Mouse (Mus musculus) urinary bladder, postnatal 10 days (tissue): ENCODE measurements around the gene Helb.

Source experiments
- DNase-seq: peaks from one replicate; pipeline ENCODE4 v3.0.0; 2022; ENCODE audit warnings: low spot score

The Helb gene

GRCm38 (mm10) chr10:120092548-120092947, 20.2 kb downstream of the Helb start:
- DNase-seq = no peak

GRCm38 (mm10) chr10:120077850-120078249, 34.9 kb downstream of the Helb start:
- DNase-seq = no peak

GRCm38 (mm10) chr10:120066319-120066718, 46.5 kb downstream of the Helb start:
- no peak for DNase-seq

DNA sequence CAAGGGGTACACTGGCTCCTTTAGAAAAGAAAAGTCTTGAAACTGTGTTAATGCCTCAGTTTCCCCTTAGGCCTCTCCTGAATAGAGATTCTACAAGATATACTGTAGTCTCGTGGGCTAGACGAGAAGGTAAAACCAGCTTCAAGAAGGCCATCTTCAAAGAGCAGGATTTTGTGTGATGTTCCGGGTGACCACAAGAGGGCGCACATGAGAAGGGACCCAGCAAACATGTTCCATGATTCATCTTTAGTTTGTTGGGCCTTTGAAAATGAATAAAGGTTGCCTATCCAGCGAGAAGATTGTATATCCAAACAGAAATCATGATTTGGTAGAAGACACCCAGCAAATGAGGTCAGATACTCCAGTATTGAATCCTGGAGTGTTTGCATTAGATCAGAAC, 48.4 kb downstream of the Helb start:
- DNase-seq = no peak

DNA sequence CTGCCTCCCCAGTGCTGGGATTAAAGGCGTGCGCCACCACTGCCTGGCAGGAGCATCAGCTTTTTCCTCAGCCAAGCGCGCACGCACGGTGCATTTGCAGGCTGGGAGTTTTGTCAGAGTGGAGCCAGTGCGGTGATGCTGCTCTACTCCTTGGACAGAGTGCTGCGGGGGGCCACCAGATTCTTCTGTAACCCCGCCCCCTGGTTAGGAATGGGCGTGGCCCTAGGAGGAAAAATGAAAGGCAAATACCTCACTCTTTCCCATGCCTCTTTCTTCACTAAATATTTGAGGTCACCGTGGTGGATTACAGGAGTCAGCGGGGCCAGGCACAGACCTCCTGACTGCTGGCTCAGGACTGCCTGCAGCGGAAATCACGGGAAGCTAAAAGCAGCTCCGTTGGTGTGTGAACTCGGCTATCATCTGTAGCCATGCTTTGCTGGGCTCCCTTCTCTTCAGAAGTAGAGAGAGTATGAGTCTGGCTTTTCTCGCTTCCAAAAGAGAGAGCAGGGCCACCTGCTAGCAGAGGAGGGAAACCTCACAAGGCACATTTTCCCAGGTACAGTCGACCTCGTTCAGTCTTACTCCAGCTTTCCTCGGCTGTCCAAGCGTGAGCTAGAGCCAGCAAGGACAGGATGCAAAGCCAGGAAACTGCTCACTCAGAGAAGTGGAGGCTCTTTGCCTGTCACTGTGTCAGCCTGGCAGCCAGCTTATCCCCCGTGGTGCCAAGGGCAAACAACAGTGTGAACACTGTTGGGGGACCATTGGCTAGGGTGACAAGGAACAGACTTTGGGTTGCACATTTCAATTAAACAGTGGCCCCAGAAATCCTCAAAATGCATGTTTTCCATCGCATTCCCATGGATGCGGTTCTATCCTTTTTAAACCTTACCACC, 51.3 kb downstream of the Helb start:
- DNase-seq = no peak

GRCm38 (mm10) chr10:120060579-120061237, 52.1 kb downstream of the Helb start:
- no peak for DNase-seq

DNA sequence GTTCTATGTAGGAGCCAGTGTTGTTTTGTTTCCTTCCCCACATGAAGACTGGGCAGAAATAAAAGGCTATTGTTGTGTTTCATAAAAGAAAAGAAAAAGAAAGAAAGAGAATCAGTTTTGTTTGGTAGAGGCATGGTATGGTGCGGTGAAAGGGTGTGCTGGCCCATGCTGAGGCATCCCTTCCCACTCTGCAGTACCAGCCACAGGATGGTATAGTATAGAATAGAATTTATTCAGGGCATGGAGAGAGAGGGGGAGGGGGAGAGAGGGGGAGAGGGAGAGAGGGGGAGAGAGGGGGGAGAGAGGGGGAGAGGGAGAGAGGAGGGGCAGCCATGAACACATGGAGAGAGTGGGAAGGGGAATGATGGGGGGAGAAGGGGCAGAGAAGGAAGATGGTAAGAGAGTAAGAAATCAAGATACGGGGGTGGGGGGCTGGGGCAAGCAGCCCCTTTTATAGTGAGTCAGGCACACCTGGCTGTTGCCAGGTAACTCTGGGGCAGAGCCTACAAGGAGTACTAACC, 68.0 kb downstream of the Helb start:
- DNase-seq = no peak

GRCm38 (mm10) chr10:120044237-120044636, 68.5 kb downstream of the Helb start:
- DNase-seq = no peak

DNA sequence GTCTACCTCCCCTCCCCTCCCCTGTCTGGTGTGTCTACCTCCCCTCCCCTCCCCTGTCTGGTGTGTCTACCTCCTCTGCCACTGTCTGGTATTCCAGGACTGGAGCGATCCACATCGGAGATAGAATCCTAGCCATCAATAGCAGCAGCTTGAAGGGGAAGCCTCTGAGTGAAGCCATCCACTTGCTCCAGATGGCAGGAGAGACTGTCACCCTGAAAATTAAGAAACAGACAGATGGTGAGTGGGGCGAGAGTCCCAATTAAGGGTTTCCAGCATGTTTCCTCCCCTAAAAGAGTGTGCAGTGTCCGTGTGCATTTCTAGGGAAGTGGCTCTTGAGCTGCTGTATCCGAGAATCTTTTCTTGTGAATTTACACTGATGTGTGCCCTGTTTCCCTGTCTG, 74.6 kb downstream of the Helb start:
- no peak for DNase-seq

DNA sequence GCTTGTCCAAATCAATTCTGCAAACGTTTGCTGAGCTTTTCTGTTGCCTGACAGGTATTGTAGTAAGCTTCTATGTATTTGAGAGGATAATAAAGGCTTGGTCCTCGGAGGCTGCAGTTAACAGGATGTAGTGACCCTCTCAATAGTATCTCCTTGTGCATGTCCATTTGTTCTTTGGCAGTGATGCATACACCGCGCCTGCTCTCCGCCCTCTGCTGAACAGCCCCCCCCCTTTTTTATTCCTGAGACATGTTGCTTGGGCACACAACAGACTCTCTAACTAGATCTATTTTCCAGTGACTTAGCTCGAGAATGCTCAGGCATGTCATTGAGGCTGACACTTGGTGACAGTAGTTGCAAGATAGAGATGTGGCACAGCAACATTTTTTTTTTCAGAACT, 77.0 kb downstream of the Helb start:
- no peak for DNase-seq

DNA sequence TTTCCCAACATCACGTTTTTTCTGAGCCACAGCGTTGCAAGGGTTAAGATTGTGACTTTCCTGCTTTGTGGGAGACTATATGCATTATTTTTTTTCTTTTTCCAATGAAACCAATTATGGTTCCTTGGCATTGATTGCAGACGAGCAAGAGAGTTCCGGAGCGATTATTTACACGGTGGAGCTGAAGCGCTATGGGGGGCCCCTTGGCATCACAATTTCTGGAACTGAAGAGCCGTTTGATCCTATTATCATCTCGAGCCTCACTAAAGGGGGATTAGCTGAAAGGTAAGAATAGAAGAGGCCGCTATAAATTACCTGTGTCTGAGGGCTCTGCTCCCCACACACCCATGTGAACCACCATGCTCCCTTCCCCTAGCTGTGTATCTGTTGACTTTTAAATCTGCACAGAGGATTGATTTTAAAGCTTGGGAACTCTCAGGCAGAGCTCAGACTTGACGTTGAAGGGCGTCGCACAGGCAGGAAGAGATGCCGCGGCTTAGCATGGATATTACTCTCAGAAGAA, 77.5 kb downstream of the Helb start:
- no peak for DNase-seq

DNA sequence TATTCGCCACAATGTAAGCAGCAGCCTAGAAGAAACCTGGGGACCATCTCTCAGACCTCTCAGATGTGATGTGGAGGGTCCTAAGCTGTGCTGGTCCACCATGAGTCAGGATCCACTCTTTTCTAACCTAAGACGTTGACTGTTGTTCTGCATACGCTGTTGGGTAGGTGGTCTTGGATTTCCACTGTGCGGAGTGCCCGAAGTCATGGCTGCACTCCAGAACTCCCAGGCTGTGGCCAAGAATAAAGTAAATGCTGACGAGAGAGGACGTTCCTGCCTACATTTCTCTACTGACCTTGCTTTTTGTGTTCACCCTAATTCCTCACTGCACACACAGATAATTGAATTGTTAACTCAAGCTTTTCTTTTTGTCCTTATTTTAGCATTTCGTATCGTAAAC, 78.9 kb downstream of the Helb start:
- DNase-seq = no peak
